Mouse (Mus musculus) forebrain, embryonic 14.5 days (tissue): ENCODE results near the gene Stmn3. TPM values are rescaled to one million over a fixed set of nuclear protein-coding genes. Genes with fewer than 3 reads are reported as not detected.

Source experiments
- ATAC-seq: fragments of 200-750 bp; cut with Nextera tagmentation; 2 replicates; pipeline ENCODE4 v1.8.0; 2017; ENCODE audit warnings: mild to moderate bottlenecking, moderate library complexity
- DNase-seq: peaks from one replicate; pipeline ENCODE4 v3.0.0-alpha.2; 2015; ENCODE audit warnings: low spot score
- H3K27ac ChIP-seq: fragments of 300-500 bp; sonication (generic); 2 replicates; pipeline ENCODE4 v1.5.1; 2014; ENCODE audit warnings: low read depth, mild to moderate bottlenecking, control low read depth, low read length, moderate library complexity
- H3K27me3 ChIP-seq: fragments of 300-500 bp; sonication (generic); replicated peaks from 2 replicates; pipeline ENCODE4 v1.6.1; 2014; ENCODE audit warnings: low read length, control low read depth, mixed read lengths; ENCODE audit not compliant: control insufficient read depth, insufficient read depth
- H3K36me3 ChIP-seq: fragments of 300-500 bp; sonication (generic); 2 replicates; pipeline ENCODE4 v1.6.1; 2014; ENCODE audit warnings: low read length, control low read depth; ENCODE audit not compliant: control insufficient read depth, insufficient read depth
- H3K4me1 ChIP-seq: fragments of 300-500 bp; sonication (generic); 2 replicates; pipeline ENCODE4 v1.6.1; 2014; ENCODE audit warnings: antibody characterized with exemption, low read length, control low read depth; ENCODE audit not compliant: control insufficient read depth, insufficient read depth
- H3K4me2 ChIP-seq: fragments of 300-500 bp; sonication (generic); 2 replicates; pipeline ENCODE4 v1.6.1; 2014; ENCODE audit warnings: mild to moderate bottlenecking, control low read depth, low read length
- H3K4me3 ChIP-seq: fragments of 300-500 bp; sonication (generic); 2 replicates; pipeline ENCODE4 v1.5.1; 2014; ENCODE audit warnings: low read depth, low read length, control low read depth
- H3K9ac ChIP-seq: fragments of 300-500 bp; sonication (generic); 2 replicates; pipeline ENCODE4 v1.6.1; 2014; ENCODE audit warnings: mild to moderate bottlenecking, low read length, control low read depth, moderate library complexity
- H3K9me3 ChIP-seq: fragments of 300-500 bp; sonication (generic); replicated peaks from 2 replicates; pipeline ENCODE4 v1.6.1; 2016; ENCODE audit warnings: low read length, control low read depth, mixed read lengths; ENCODE audit not compliant: control insufficient read depth
- WGBS: fragments of 180-500 bp; shearing (Covaris S2); extraction: QIAGEN DNeasy Blood & Tissue Kit; methylation state at CpG from one replicate; pipeline ENCODE4 v1.1.7; 2014; 5-methylcytosine and 5-hydroxymethylcytosine counted together
- polyA plus RNA-seq: library from polyadenylated mRNA; unstranded; fragments of >200 nt; fragmentation: Nextera tagmentation; extraction: Ambion mirVana; gene quantifications from 2 replicates; pipeline ENCODE4 v1.2.1, GENCODE M21; 2014

Gene Stmn3
- polyA plus RNA-seq, 1 experiment from 2014 or later: 1,166 TPM

DNA sequence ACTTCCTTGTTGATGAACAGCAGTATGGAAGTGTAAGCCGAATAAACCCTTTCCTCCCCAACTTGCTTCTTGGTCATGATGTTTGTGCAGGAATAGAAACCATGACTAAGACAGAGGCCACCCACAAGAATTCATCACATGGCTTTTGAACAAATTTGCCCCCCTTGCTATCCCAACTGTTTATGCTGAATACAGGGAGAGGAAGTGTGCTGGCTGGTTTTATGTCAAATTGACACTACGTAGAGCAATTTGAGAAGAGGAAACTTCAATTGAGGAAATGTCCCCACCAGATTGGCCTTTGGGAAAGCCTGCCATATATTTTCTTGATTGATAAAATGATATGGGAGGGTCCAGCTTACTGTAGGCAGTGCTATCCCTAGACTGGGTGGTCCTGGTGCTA, 40.5 kb downstream of the Stmn3 start:
- Histone ChIP-seq H3K27ac (no peak overlapping the region), H3K9ac (no peak overlapping the region), H3K4me1 (no peaks in the 10 kb centered on the region), H3K4me2 (no peak overlapping the region), H3K9me3 (no peaks in the 10 kb centered on the region), H3K36me3 (peaks cover 68% of the 10 kb centered on the region), H3K27me3 (no peaks in the 10 kb centered on the region), H3K4me3 (no peak overlapping the region)
- DNase-seq (no peak), ATAC-seq (no peak)
- WGBS: 95% methylated on average over 1 of the region's 2 CpGs

DNA sequence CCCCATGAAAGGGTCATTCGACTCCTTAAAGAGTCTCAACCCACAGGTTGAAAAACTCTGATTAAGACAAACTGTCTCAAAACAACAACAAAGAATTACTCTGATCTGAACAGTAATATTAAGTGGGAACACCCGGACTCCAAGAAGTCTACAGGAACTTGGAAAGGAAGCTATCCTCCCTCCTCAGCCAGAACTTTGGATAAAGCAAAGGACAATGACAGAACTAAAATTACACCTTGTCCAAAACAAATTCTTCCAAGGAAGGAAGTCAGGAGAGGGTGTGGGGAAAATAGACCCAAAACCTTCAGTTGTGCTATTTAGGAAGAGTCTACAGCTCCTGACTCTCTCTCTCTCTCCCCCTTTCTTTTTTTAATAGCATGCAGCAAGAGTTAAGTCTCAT, 42.2 kb downstream of the Stmn3 start:
- DNase-seq (no peak), ATAC-seq (no peak)
- Histone ChIP-seq H3K4me2 (no peak overlapping the region), H3K9me3 (no peaks in the 10 kb centered on the region), H3K4me3 (no peak overlapping the region), H3K27ac (no peak overlapping the region), H3K27me3 (no peaks in the 10 kb centered on the region), H3K9ac (no peak overlapping the region), H3K4me1 (no peaks in the 10 kb centered on the region), H3K36me3 (peaks cover 71% of the 10 kb centered on the region)
- WGBS: 97% methylated on average over 2 of the region's 2 CpGs

DNA sequence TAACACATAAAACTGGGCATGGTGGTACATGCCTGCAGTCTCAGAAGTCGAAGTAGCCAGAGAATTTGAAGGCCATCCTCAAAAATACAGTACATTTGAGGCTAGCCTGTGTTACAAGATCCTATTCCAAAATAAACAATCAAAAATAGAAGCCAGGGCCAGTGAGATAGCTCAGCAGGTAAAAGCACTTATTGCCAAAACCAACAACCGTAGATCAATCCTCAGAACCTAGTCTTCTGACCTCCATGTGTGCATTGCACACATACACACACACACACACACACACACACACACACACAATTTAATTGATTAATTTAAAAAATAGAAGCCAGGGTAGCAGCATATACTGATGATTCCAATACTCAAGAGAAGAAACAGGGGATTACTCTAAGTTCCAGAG, 47.5 kb downstream of the Stmn3 start:
- DNase-seq (no peak), ATAC-seq (no peak)
- H3K36me3 ChIP-seq: peaks cover 79% of the 10 kb centered on the region
- WGBS: 93% methylated on average over 2 of the region's 2 CpGs
- no peak overlapping the region for H3K4me3 ChIP-seq
- H3K9ac ChIP-seq: no peak overlapping the region
- H3K27me3 ChIP-seq: no peaks in the 10 kb centered on the region
- H3K4me1 ChIP-seq: no peaks in the 10 kb centered on the region
- H3K27ac ChIP-seq: no peak overlapping the region
- no peaks in the 10 kb centered on the region for H3K9me3 ChIP-seq
- no peak overlapping the region for H3K4me2 ChIP-seq

Other genes with a start within 250 kb of the Stmn3 start
- 22.8 and 31.2 TPM in 2 replicates for gene Kcnq2, start 179.2 kb downstream of the Stmn3 start, polyA plus RNA-seq
- 5.1 and 5.9 TPM in 2 replicates for gene Eef1a2, start 157.5 kb downstream of the Stmn3 start, polyA plus RNA-seq
- 525 and 607 TPM in 2 replicates for gene Ppdpf, start 127.3 kb downstream of the Stmn3 start, polyA plus RNA-seq
- not detected in 2 replicates for gene Ptk6, start 111.7 kb downstream of the Stmn3 start, polyA plus RNA-seq
- gene Srms, start 101.3 kb downstream of the Stmn3 start, polyA plus RNA-seq: 0.16 and 0.25 TPM in 2 replicates
- gene Fndc11, start 94.5 kb downstream of the Stmn3 start, polyA plus RNA-seq: 0.21 and 0.44 TPM in 2 replicates
- gene Helz2, start 72.5 kb downstream of the Stmn3 start, polyA plus RNA-seq: 0.33 and 0.41 TPM in 2 replicates
- 19.2 and 21.5 TPM in 2 replicates for gene Gmeb2, start 26.5 kb downstream of the Stmn3 start, polyA plus RNA-seq
- 37.0 and 40.7 TPM in 2 replicates for gene Rtel1, start 5.2 kb upstream of the Stmn3 start, polyA plus RNA-seq
- 44.6 and 55.6 TPM in 2 replicates for gene Zgpat, start 50.4 kb upstream of the Stmn3 start, polyA plus RNA-seq
- 58.6 and 63.5 TPM in 2 replicates for gene Arfrp1, start 50.9 kb upstream of the Stmn3 start, polyA plus RNA-seq
- gene Lime1, start 65.6 kb upstream of the Stmn3 start, polyA plus RNA-seq: 27.4 and 30.3 TPM in 2 replicates
- gene Zbtb46, start 144.9 kb upstream of the Stmn3 start, polyA plus RNA-seq: 7.6 and 8.6 TPM in 2 replicates
- gene Abhd16b, start 178.7 kb upstream of the Stmn3 start, polyA plus RNA-seq: not detected in 2 replicates
- 143 and 151 TPM in 2 replicates for gene Tpd52l2, start 182.6 kb upstream of the Stmn3 start, polyA plus RNA-seq
- 127 and 165 TPM in 2 replicates for gene Dnajc5, start 206.0 kb upstream of the Stmn3 start, polyA plus RNA-seq